Mouse (Mus musculus) c-Kit-negative CD71-positive TER-119-positive erythroid progenitor cells, embryonic 14.5 days (primary cell): ENCODE measurements around the gene Gmfb.
"Not testable (repeated sequence)": the region's sequence is repeated elsewhere in the genome, so short reads cannot be mapped to it uniquely, and the experiment has no call there.

Experiments
- DNase-seq: peaks from one replicate; pipeline ENCODE4 v3.0.0-alpha.2; 2013; ENCODE audit warnings: low read depth, low spot score

The Gmfb gene

DNA sequence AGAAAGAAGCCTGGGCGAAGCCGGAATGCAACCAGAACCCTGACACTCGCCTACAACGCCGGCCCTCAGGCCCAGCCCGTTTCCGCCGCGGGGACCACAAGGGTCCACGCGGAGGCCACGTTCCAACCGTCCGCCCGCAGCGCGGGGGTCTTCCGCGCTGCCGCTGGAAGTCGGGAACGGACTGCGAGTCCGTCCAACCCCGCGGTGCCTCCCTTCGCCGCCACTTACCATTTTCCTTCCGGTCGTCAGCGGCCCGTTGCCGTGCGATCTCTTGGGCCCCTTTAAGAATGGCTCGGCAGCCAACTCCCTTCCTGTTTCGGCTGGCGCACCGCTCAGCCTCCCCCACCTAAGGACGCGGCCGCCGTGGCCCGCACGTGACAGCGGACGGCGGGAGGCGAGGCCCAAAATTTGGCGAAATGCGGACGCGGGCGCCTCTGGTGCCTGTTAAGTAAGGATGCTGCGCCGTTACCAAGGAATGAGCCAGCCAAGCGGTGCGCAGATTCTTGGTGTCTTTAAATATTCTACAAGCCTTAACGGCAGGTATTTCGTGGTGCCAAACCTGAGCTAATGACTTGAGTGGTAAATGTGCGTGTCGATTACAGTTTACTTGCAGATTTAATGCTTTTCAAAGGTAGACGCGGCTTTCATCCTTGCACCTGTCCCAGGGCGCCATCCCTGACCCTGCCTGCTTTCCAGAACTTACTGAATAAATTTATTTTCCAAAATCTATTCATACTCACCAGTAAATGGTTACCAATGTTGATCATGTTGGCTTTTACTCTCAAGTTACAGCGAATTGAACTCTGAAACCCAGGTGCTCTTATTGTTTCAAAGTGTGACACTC lies at the start of gene Gmfb:
Gene Gmfb, minus strand, starts transcription at position 370 of the 844 bp plus-strand sequence.
- peak; percentile 82 for DNase-seq

GRCm38 (mm10) chr14:46862922-46863321 lies 40.9 kb upstream of the Gmfb start:
- no peak for DNase-seq

DNA sequence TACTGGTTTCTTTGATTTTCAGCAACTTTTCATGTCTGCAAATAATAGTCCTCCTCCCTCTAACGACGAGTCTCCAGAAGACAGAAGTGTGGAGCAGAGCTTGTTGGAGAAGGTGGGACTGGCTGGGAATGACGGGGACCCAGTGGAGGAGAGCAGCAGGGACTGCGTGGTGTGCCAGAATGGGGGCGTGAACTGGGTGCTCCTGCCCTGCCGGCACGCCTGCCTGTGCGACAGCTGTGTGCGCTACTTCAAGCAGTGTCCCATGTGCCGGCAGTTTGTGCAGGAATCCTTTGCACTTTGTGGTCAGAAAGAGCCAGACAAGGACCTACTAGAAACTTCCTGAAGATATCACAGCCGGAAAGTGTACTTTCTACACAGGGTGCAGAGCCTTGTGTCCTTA lies 31.6 kb upstream of the Gmfb start:
- DNase-seq = no peak

- no peak for DNase-seq
These were observed 27.7 kb upstream of the Gmfb start for GRCm38 (mm10) chr14:46849769-46850168.

GRCm38 (mm10) chr14:46848736-46849135 lies 26.7 kb upstream of the Gmfb start:
- DNase-seq = no peak

- no peak for DNase-seq
These were observed 26.1 kb upstream of the Gmfb start for GRCm38 (mm10) chr14:46848063-46848590.

DNA sequence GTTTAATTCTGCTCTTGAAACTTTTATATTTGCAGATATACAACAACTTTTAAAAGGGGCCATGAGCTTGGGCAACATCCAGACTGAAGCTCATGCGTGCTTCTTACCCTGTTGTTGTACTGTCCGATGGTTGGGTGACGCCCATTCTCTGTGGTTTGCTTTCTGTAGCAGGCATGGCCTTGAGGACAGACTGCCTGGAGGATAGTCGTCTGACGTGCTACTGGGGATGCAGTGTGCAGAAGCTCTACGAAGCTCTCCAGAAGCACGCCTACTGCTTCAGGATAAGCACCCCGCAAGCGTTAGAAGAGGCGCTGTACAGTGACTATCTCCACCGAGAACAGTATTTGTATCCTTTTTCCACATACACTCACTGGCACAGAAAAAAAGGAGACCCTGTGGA lies 23.7 kb upstream of the Gmfb start:
- DNase-seq = no peak

GRCm38 (mm10) chr14:46839326-46839725 lies 17.3 kb upstream of the Gmfb start:
- no peak for DNase-seq

- DNase-seq = peak; percentile 26
These were observed 10.6 kb upstream of the Gmfb start for GRCm38 (mm10) chr14:46832354-46833272.

DNA sequence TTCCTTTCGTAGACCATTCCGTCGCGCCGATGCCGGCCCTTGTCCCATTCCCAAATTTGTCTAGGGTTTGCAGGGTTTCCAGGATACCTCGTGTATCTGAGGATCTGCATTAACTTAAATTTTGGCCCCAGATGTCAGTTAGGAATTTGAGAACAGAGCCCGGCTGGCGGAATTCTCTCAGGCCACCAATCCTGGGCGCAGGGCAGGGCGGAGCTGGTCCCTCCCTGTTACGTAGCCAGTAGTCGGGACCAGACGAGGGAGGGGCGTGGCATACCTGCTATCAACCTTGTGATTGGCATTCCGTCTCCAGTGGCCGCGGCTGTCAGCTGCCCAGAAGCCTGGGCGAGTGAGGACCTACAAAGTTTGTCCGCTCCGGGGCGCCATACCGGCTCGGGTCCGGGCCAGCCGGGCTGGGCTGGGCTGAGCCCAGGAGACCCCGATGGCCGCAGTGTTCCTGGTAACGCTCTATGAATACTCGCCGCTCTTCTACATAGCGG lies 9.8 kb upstream of the Gmfb start, which contains the start of gene Cgrrf1:
Gene Cgrrf1, plus strand, starts transcription at position 289 of the 497 bp plus-strand sequence.
- DNase-seq = peak; percentile 96

DNA sequence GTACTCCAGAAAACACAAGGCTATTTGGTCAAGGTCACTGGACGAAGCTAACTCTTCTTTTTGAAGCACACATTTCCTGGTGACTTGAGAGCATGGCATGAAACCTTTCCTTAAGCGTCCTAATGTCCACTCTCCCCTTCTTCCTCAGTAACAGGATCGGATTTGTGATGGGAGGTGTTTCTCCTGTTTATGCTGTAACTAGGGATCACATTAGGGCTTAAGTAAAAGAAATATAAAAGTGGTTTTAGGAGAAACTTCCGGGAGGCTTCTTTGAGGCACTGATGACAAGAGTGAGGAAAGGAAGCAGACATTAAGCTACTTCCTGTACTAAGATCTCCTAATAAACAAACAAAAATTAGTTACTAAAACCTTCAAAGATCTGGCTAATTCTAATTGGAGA lies 9.3 kb upstream of the Gmfb start:
- peak; percentile 32 for DNase-seq

- peak; percentile 27 for DNase-seq
These were observed 5.4 kb upstream of the Gmfb start for GRCm38 (mm10) chr14:46827430-46827829.

GRCm38 (mm10) chr14:46823996-46824395 lies 2.0 kb upstream of the Gmfb start:
- DNase-seq = no peak

GRCm38 (mm10) chr14:46821271-46821872 lies 670 bp downstream of the Gmfb start:
- peak; percentile 22 for DNase-seq

GRCm38 (mm10) chr14:46819961-46820360 lies 2.1 kb downstream of the Gmfb start:
- not testable (repeated sequence) for DNase-seq

DNA sequence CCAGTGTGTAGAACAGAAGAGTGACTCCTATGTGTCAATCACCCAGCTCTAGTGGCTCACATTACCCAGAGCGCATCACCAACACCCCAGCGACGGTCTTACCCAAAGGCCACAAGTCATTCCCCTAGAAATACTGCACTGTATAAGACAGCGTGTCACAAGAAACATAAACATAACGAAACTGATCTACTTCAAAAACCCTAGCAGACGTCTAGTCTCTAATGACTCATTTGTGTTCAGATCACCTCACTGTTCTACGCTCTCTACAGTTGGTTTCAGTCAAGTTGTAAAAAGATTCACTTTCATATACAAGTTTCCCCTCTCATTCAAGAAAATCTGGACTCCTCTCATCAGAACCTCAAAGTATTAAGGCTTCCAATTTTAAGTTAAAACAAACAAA lies 3.3 kb downstream of the Gmfb start:
- DNase-seq = no peak

DNA sequence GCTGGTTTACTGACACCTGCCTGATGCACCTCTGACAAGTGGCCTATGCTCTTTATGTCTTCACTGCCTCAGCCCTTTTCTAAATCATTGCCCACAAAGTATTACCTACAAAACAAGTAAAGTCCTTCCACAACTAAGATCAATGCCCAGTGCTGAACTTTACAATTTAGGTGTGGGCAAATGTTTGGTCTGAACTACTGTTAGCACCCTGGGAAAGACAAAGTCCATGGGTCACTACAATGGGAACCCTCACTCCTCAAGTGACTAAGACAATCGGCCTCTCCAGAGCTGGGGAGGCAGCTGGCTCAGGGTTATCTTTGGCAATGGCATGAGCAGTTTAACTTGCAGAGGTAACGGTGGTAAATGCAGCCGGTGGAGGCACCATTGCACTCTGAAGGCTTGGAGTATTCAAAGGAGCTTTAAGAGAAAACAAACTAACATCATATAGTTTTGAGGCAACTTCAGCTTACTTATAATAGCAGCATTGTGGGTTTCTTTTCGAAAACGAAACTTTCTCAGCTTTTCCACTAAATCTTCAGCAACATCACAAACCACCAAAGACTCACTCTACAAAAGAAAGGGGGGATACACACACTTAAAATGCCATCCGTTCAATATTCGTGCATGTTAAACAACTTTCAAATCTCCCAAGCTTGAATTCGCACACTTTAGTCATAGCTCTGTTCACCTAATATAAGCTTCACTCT lies 5.0 kb downstream of the Gmfb start:
- no peak for DNase-seq

DNA sequence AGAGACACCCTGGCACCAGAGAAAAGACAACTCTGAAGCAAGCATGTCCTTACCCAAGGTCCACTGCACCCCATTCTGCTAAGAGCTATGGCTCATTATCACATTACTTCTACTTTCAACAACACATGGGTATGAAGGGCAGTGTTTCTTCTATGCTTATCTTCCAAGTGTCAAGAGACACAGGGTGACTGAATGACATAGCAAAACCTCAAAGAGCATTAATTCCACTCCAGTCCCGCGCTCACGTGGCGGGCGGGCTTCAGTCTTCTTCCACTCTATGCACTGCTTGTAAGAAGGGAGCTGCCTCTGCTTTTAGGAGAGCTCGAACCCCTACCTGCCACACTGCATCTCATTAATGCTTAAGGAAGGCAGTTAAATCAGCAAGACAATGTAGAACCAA lies 6.4 kb downstream of the Gmfb start:
- peak; percentile 33 for DNase-seq

DNA sequence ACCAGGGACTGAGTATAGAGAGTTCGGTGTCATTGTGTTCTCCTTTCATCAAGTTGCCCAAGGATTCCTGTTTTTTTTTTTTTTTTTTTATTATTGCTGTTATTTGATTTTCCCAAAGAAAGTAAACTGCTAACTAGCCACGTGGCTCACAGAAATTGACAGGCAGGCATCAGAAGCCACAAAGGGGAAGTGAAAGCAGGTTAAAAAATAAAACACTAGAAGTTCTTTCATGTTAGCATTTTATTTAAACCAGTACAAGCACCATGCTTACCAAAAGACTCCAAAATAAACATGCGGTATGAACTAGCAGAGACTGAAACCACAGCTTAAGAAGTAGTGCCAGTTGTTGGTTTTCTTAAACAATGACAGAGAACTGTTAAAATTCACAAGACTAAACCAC lies 14.1 kb downstream of the Gmfb start:
- no peak for DNase-seq

DNA sequence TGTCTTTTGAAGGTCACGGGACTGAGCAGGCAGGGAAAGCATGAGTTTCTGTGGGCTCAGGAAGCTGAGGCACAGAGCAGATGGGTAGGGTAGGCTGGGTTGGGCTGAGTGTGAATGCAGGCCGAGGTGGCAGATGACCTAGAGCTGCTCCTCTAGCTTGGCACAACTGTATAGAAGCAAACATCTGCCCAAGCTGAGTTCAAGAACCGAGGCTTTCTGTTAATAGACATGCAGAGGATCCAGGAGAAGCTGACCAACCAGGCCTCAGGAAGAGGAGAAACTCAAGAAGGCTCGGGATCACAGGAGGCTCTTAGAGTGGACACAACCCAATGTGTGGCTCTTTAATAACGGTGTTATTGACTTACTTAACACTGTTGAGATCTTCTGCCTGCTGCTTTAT lies 15.9 kb downstream of the Gmfb start:
- no peak for DNase-seq

- no peak for DNase-seq
These were observed 18.3 kb downstream of the Gmfb start for GRCm38 (mm10) chr14:46803791-46804190.
